Mouse (Mus musculus) megakaryocyte progenitor cell, adult 5-6 weeks (primary cell): ENCODE measurements at regions not wholly inside any gene's neighbourhood (a gene's known extent, or its start where the extent isn't known, plus 50 kb on each side); places are given as distances from the start of the nearest gene placed in this dataset.

Experiments
- ATAC-seq: replicated peaks from 2 replicates; pipeline ENCODE4 v1.8.0; 2016; ENCODE audit warnings: mild to moderate bottlenecking, moderate TSS enrichment, inconsistent platforms; ENCODE audit not compliant: poor library complexity

GRCm38 (mm10) chr1:47097084-47097996, 204.7 kb upstream of the Slc39a10 start:
- ATAC-seq, result no peak

- no peak for ATAC-seq
Measured at GRCm38 (mm10) chr1:47094498-47094897, 201.8 kb upstream of the Slc39a10 start.

- ATAC-seq, result no peak
Measured at GRCm38 (mm10) chr1:47093289-47093947, 200.8 kb upstream of the Slc39a10 start.

- no peak for ATAC-seq
Measured at GRCm38 (mm10) chr1:47076423-47076822, 183.8 kb upstream of the Slc39a10 start.

- ATAC-seq, result no peak
Measured at GRCm38 (mm10) chr1:47058149-47058548, 165.5 kb upstream of the Slc39a10 start.

GRCm38 (mm10) chr1:47057344-47057743, 164.7 kb upstream of the Slc39a10 start:
- no peak for ATAC-seq

- ATAC-seq, result no peak
Measured at GRCm38 (mm10) chr1:47051109-47051508, 158.5 kb upstream of the Slc39a10 start.

- no peak for ATAC-seq
Measured at GRCm38 (mm10) chr1:47050492-47050891, 157.8 kb upstream of the Slc39a10 start.

GRCm38 (mm10) chr1:47037576-47037975, 144.9 kb upstream of the Slc39a10 start:
- no peak for ATAC-seq

- ATAC-seq, result no peak
Measured at GRCm38 (mm10) chr1:47019356-47019755, 126.7 kb upstream of the Slc39a10 start.

GRCm38 (mm10) chr1:47014526-47014925, 121.9 kb upstream of the Slc39a10 start:
- ATAC-seq, result no peak

- ATAC-seq, result no peak
Measured at GRCm38 (mm10) chr1:47003746-47004145, 111.1 kb upstream of the Slc39a10 start.

GRCm38 (mm10) chr1:46999337-46999736, 106.7 kb upstream of the Slc39a10 start:
- no peak for ATAC-seq

GRCm38 (mm10) chr1:46985978-46986377, 93.3 kb upstream of the Slc39a10 start:
- no peak for ATAC-seq

- ATAC-seq, result no peak
Measured at GRCm38 (mm10) chr1:46983093-46983492, 90.4 kb upstream of the Slc39a10 start.

- ATAC-seq, result peak; percentile 87
Measured at GRCm38 (mm10) chr1:46970470-46970869, 77.8 kb upstream of the Slc39a10 start.

- ATAC-seq, result no peak
Measured at GRCm38 (mm10) chr1:46968361-46968760, 75.7 kb upstream of the Slc39a10 start.

GRCm38 (mm10) chr1:46966917-46967266, 74.2 kb upstream of the Slc39a10 start:
- no peak for ATAC-seq

GRCm38 (mm10) chr1:46965996-46966916, 73.6 kb upstream of the Slc39a10 start:
- ATAC-seq, result no peak

- ATAC-seq, result no peak
Measured at GRCm38 (mm10) chr1:46963973-46964727, 71.5 kb upstream of the Slc39a10 start.
